Mouse (Mus musculus): ENCODE data around the gene Nol8. TPM values are rescaled to one million over a fixed set of nuclear protein-coding genes. Genes with fewer than 3 reads are reported as not detected.

Nol8 gene
- total RNA-seq, 1 experiment = 41.1 TPM

- H3K4me3 ChIP-seq (ENCODE audit: insufficient read depth in 1 of 2, low read depth in 1 of 2, low read length in 2 of 2, poor library complexity in 1 of 2, severe bottlenecking in 1 of 2) = peak within 1 kb of the TSS; percentile 87 to 96
- in situ Hi-C loops (cut with MboI; ENCODE audit: low sequenced_read_pairs in 2 of 2, unreplicated experiment in 2 of 2) = no loop called here
- peak; percentile 96 for DNase-seq (ENCODE audit: low read depth, low spot score)
- no peaks in the 10 kb centered on the region for H3K9me3 ChIP-seq (ENCODE audit: control insufficient read depth, insufficient read depth, low read depth, low read length)
- H3K27ac ChIP-seq (ENCODE audit: insufficient read depth, low read depth, low read length, poor library complexity, severe bottlenecking) = peak within 1 kb of the TSS; percentile 38
- peak; percentile 88 for TF ChIP-seq CHD2 (IDR thresholded peaks at IDR 0.05; ENCODE audit: low read depth, low read length)
- peak; percentile 16; the same call in 1 of the 2 replicates for TF ChIP-seq MAFK (IDR thresholded peaks at IDR 0.05; ENCODE audit: insufficient read depth, low read depth, low read length)
- no peak for TF ChIP-seq ZNF384 (IDR thresholded peaks at IDR 0.05; ENCODE audit: low read depth, low read length)
- no peak for TF ChIP-seq ZC3H11A (IDR thresholded peaks at IDR 0.05; ENCODE audit: borderline replicate concordance, low read depth, low read length)
- peak; percentile 64; the same call in 1 of the 2 replicates for TF ChIP-seq HCFC1 (IDR thresholded peaks at IDR 0.05; ENCODE audit: borderline replicate concordance, insufficient read depth, low read length)
- H3K36me3 ChIP-seq (ENCODE audit: control insufficient read depth, insufficient read depth, low read length, poor library complexity, severe bottlenecking) = peaks cover 6% of the 10 kb centered on the region
- H3K9ac ChIP-seq (ENCODE audit: insufficient read depth, low read depth, low read length, poor library complexity, severe bottlenecking) = peak within 1 kb of the TSS; percentile 94
- H3K4me1 ChIP-seq (ENCODE audit: control insufficient read depth in 2 of 2, insufficient read depth in 2 of 2, low read length in 2 of 2, poor library complexity in 1 of 2) = peaks cover 3 to 6% of the 10 kb centered on the region in 2 experiments; a peak in 3 of 4 replicates
These were observed 28.7 kb downstream of the Nol8 start, which contains the start of gene Iars for GRCm38 (mm10) chr13:49681351-49682232. TSS of gene Iars (plus strand) at chr13:49682100.

GRCm38 (mm10) chr13:49682233-49682846 lies 29.5 kb downstream of the Nol8 start:
- in situ Hi-C loops (cut with MboI; ENCODE audit: low sequenced_read_pairs in 2 of 2, unreplicated experiment in 2 of 2) = no loop called here
- Histone ChIP-seq H3K9me3 (ENCODE audit: control insufficient read depth, insufficient read depth, low read depth, low read length) (no peaks in the 10 kb centered on the region), H3K36me3 (ENCODE audit: control insufficient read depth, insufficient read depth, low read length, poor library complexity, severe bottlenecking) (peaks cover 5% of the 10 kb centered on the region), H3K9ac (ENCODE audit: insufficient read depth, low read depth, low read length, poor library complexity, severe bottlenecking) (peak overlapping the region; percentile 94), H3K4me1 (ENCODE audit: control insufficient read depth in 2 of 2, insufficient read depth in 2 of 2, low read length in 2 of 2, poor library complexity in 1 of 2) (peaks cover 3 to 6% of the 10 kb centered on the region in 2 experiments; a peak in 3 of 4 replicates), H3K27ac (ENCODE audit: insufficient read depth, low read depth, low read length, poor library complexity, severe bottlenecking) (peak overlapping the region; percentile 38), H3K4me3 (ENCODE audit: insufficient read depth in 1 of 2, low read depth in 1 of 2, low read length in 2 of 2, poor library complexity in 1 of 2, severe bottlenecking in 1 of 2) (peak overlapping the region; percentile 87 to 96)
- peak; percentile 7 for DNase-seq (ENCODE audit: low read depth, low spot score)
- TF ChIP-seq MAFK (IDR thresholded peaks at IDR 0.05; ENCODE audit: insufficient read depth, low read depth, low read length) (0 out of 2 replicates have a peak, but pooled peaks have one; percentile 1), ZC3H11A (IDR thresholded peaks at IDR 0.05; ENCODE audit: borderline replicate concordance, low read depth, low read length) (no peak), HCFC1 (IDR thresholded peaks at IDR 0.05; ENCODE audit: borderline replicate concordance, insufficient read depth, low read length) (no peak), ZNF384 (IDR thresholded peaks at IDR 0.05; ENCODE audit: low read depth, low read length) (no peak), CHD2 (IDR thresholded peaks at IDR 0.05; ENCODE audit: low read depth, low read length) (no peak)

GRCm38 (mm10) chr13:49684266-49684665 lies 31.4 kb downstream of the Nol8 start:
- TF ChIP-seq CHD2 (IDR thresholded peaks at IDR 0.05; ENCODE audit: low read depth, low read length) (no peak), ZNF384 (IDR thresholded peaks at IDR 0.05; ENCODE audit: low read depth, low read length) (no peak), MAFK (IDR thresholded peaks at IDR 0.05; ENCODE audit: insufficient read depth, low read depth, low read length) (no peak), ZC3H11A (IDR thresholded peaks at IDR 0.05; ENCODE audit: borderline replicate concordance, low read depth, low read length) (no peak), HCFC1 (IDR thresholded peaks at IDR 0.05; ENCODE audit: borderline replicate concordance, insufficient read depth, low read length) (no peak)
- H3K4me1 ChIP-seq (ENCODE audit: control insufficient read depth in 2 of 2, insufficient read depth in 2 of 2, low read length in 2 of 2, poor library complexity in 1 of 2) = peaks cover 3 to 6% of the 10 kb centered on the region in 2 experiments; a peak in 3 of 4 replicates
- DNase-seq (ENCODE audit: low read depth, low spot score) = peak; percentile 12
- in situ Hi-C loops (cut with MboI; ENCODE audit: low sequenced_read_pairs in 2 of 2, unreplicated experiment in 2 of 2) = no loop called here
- no peak overlapping the region; the same call in 1 of the 2 replicates for H3K27ac ChIP-seq (ENCODE audit: insufficient read depth, low read depth, low read length, poor library complexity, severe bottlenecking)
- peaks cover 19% of the 10 kb centered on the region for H3K36me3 ChIP-seq (ENCODE audit: control insufficient read depth, insufficient read depth, low read length, poor library complexity, severe bottlenecking)
- no peaks in the 10 kb centered on the region for H3K9me3 ChIP-seq (ENCODE audit: control insufficient read depth, insufficient read depth, low read depth, low read length)
- peak overlapping the region; percentile 38 to 39 for H3K4me3 ChIP-seq (ENCODE audit: insufficient read depth in 1 of 2, low read depth in 1 of 2, low read length in 2 of 2, poor library complexity in 1 of 2, severe bottlenecking in 1 of 2)
- H3K9ac ChIP-seq (ENCODE audit: insufficient read depth, low read depth, low read length, poor library complexity, severe bottlenecking) = peak overlapping the region; percentile 3; the same call in 1 of the 2 replicates

- Histone ChIP-seq H3K4me3 (ENCODE audit: insufficient read depth in 1 of 2, low read depth in 1 of 2, low read length in 2 of 2, poor library complexity in 1 of 2, severe bottlenecking in 1 of 2) (no peak overlapping the region), H3K4me1 (ENCODE audit: control insufficient read depth in 2 of 2, insufficient read depth in 2 of 2, low read length in 2 of 2, poor library complexity in 1 of 2) (no peaks in the 10 kb centered on the region), H3K36me3 (ENCODE audit: control insufficient read depth, insufficient read depth, low read length, poor library complexity, severe bottlenecking) (peaks cover 36% of the 10 kb centered on the region), H3K9ac (ENCODE audit: insufficient read depth, low read depth, low read length, poor library complexity, severe bottlenecking) (no peak overlapping the region), H3K9me3 (ENCODE audit: control insufficient read depth, insufficient read depth, low read depth, low read length) (no peaks in the 10 kb centered on the region), H3K27ac (ENCODE audit: insufficient read depth, low read depth, low read length, poor library complexity, severe bottlenecking) (no peak overlapping the region)
- no peak for DNase-seq (ENCODE audit: low read depth, low spot score)
- in situ Hi-C loops (cut with MboI; ENCODE audit: low sequenced_read_pairs in 2 of 2, unreplicated experiment in 2 of 2) = no loop called here
- TF ChIP-seq ZNF384 (IDR thresholded peaks at IDR 0.05; ENCODE audit: low read depth, low read length) (no peak), MAFK (IDR thresholded peaks at IDR 0.05; ENCODE audit: insufficient read depth, low read depth, low read length) (no peak), CHD2 (IDR thresholded peaks at IDR 0.05; ENCODE audit: low read depth, low read length) (no peak), ZC3H11A (IDR thresholded peaks at IDR 0.05; ENCODE audit: borderline replicate concordance, low read depth, low read length) (no peak), HCFC1 (IDR thresholded peaks at IDR 0.05; ENCODE audit: borderline replicate concordance, insufficient read depth, low read length) (no peak)
These were observed 38.2 kb downstream of the Nol8 start for GRCm38 (mm10) chr13:49691056-49691455.
